Mouse (Mus musculus): ENCODE measurements around the gene Ufsp1. TPM values are rescaled to one million over a fixed set of nuclear protein-coding genes. Genes with fewer than 3 reads are reported as not detected.

Ufsp1 gene
- polyA plus RNA-seq, 2 experiments, result 6.3 to 9.4 TPM

DNA sequence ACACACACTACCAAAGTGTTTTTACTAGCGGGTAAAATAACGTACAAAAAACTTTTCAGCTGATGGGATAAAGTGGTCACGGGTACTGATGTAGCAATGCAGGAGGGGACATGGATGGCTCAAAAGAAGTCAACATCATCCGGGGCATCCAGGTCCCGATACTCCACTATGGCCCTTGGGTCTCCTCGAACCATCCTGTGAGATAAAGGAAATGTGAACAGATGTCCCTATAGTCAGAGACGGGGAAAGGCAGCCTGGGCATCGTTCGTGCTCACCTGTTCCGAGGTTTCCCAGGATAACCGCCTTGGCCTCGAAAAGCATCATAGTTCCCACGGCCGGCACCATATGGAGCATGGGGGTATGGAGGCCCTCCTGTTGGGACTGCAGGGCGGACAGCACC is 1.3 kb downstream of the Ufsp1 start:
- Histone ChIP-seq H3K4me1 (replicated peaks; ENCODE audit: control insufficient read depth in 2 of 2, insufficient read depth in 2 of 2, low read length in 1 of 2) (peaks cover 15 to 27% of the 10 kb centered on the region in 2 experiments), H3K27me3 (ENCODE audit: control insufficient read depth, insufficient read depth, low read length) (no peaks in the 10 kb centered on the region), H3K9ac (replicated peaks) (no peak overlapping the region), H3K4me3 (ENCODE audit: insufficient read depth in 1 of 2, low read depth in 2 of 2, low read length in 2 of 2) (no peak overlapping the region), H3K4me2 (ENCODE audit: low read depth) (peak overlapping the region; percentile 100), H3K27ac (no peak overlapping the region), H3K36me3 (replicated peaks; ENCODE audit: control insufficient read depth, insufficient read depth, low read depth) (peaks cover 56% of the 10 kb centered on the region), H3K9me3 (ENCODE audit: control insufficient read depth, low read length) (no peaks in the 10 kb centered on the region)
- WGBS (ENCODE audit: insufficient replicate concordance), result 87% methylated on average over 15 of the region's 15 CpGs
- ATAC-seq (ENCODE audit: insufficient read depth) (no peak), DNase-seq (ENCODE audit: low read depth in 3 of 3, low spot score in 3 of 3) (no peak)
- no peak for TF ChIP-seq CTCF (IDR thresholded peaks at IDR 0.05; ENCODE audit: low read depth)

DNA sequence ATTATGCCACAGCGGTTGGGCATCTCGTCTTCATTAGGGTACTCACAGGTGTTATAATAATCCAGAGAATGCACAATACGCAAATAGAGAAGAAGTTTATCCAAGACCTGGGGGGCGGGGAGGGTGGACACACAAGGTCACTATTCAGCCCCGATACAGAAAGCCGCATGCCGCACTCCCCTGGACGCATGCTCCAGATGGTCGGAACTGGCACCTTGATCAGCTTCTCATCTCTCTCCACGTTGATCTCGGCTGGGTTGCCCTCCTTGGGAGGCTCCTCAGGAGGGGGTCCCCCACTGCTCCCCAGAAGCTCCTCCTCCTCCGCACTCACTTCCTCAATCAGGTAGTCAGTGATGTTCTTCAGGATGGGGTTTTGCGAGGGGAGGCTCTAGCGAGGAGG is 2.7 kb downstream of the Ufsp1 start:
- DNase-seq (ENCODE audit: low read depth in 3 of 3, low spot score in 3 of 3), result no peak
- WGBS (ENCODE audit: insufficient replicate concordance), result 89% methylated on average over 14 of the region's 14 CpGs
- Histone ChIP-seq H3K4me1 (replicated peaks; ENCODE audit: control insufficient read depth in 2 of 2, insufficient read depth in 2 of 2, low read length in 1 of 2) (peaks cover 9 to 14% of the 10 kb centered on the region in 2 experiments), H3K9ac (replicated peaks) (no peak overlapping the region), H3K4me3 (ENCODE audit: insufficient read depth in 1 of 2, low read depth in 2 of 2, low read length in 2 of 2) (no peak overlapping the region), H3K9me3 (ENCODE audit: control insufficient read depth, low read length) (no peaks in the 10 kb centered on the region), H3K4me2 (ENCODE audit: low read depth) (no peak overlapping the region), H3K36me3 (replicated peaks; ENCODE audit: control insufficient read depth, insufficient read depth, low read depth) (peaks cover 70% of the 10 kb centered on the region), H3K27me3 (ENCODE audit: control insufficient read depth, insufficient read depth, low read length) (no peaks in the 10 kb centered on the region), H3K27ac (no peak overlapping the region)
- ATAC-seq (ENCODE audit: insufficient read depth), result no peak
- TF ChIP-seq EP300 (IDR thresholded peaks at IDR 0.05; ENCODE audit: low read depth) (no peak), CTCF (IDR thresholded peaks at IDR 0.05; ENCODE audit: low read depth) (no peak)

DNA sequence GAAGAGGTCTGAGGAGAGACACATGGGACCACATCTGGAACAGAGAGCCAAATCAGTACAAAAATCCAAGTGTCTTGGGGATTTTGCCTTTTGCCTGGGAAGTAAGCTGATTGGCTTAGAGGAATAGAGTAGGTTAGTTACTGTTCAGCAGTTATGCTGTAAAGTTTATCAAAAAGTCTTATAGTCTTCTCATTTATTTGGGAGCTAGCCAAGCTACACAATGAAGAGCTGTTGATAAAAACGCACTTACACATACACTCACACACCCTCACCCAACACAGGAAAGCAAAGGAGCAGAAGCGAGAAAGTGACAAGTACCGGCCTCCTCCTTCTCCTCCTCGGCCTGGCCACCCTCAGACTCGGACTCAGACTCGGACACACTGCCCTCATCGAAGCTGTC is 4.8 kb downstream of the Ufsp1 start:
- Histone ChIP-seq H3K4me1 (replicated peaks; ENCODE audit: control insufficient read depth in 2 of 2, insufficient read depth in 2 of 2, low read length in 1 of 2) (peaks cover 0 to 11% of the 10 kb centered on the region in 2 experiments; a peak in 3 of 4 replicates), H3K27me3 (ENCODE audit: control insufficient read depth, insufficient read depth, low read length) (no peaks in the 10 kb centered on the region), H3K36me3 (replicated peaks; ENCODE audit: control insufficient read depth, insufficient read depth, low read depth) (peaks cover 91% of the 10 kb centered on the region), H3K9ac (replicated peaks) (no peak overlapping the region), H3K4me2 (ENCODE audit: low read depth) (no peak overlapping the region), H3K4me3 (ENCODE audit: insufficient read depth in 1 of 2, low read depth in 2 of 2, low read length in 2 of 2) (no peak overlapping the region), H3K27ac (no peak overlapping the region), H3K9me3 (ENCODE audit: control insufficient read depth, low read length) (no peaks in the 10 kb centered on the region)
- TF ChIP-seq CTCF (IDR thresholded peaks at IDR 0.05; ENCODE audit: low read depth) (no peak), EP300 (IDR thresholded peaks at IDR 0.05; ENCODE audit: low read depth) (no peak)
- 83% methylated on average over 7 of the region's 7 CpGs for WGBS (ENCODE audit: insufficient replicate concordance)
- DNase-seq (ENCODE audit: low read depth in 3 of 3, low spot score in 3 of 3), result no peak
- ATAC-seq (ENCODE audit: insufficient read depth), result no peak

DNA sequence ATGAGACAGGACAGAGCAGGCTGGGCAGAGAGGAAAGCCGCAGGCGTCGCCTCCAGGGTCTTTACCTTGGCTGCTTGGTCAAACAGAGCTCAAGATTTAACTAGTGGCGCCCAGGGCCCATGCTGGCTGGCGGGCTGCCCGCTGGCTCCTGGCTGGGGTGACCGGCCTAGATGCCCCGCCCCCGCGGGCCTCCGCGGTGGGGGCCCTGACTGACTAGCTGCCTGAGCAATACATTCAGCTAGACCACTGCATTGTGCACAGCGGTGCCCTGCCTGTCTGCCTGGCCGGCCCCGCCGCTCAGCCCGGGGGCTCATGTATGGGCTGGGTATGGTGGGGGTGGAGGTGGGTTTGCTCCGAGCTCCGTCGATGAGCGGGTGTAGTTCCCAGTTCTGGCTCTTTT is 6.8 kb downstream of the Ufsp1 start:
- no peak for TF ChIP-seq CTCF (IDR thresholded peaks at IDR 0.05; ENCODE audit: low read depth)
- TF ChIP-seq EP300 (IDR thresholded peaks at IDR 0.05; ENCODE audit: low read depth), result no peak
- H3K27ac ChIP-seq, result no peak overlapping the region
- 93% methylated on average over 21 of the region's 21 CpGs for WGBS (ENCODE audit: insufficient replicate concordance)
- peaks cover 17 to 24% of the 10 kb centered on the region in 2 experiments for H3K4me1 ChIP-seq (replicated peaks; ENCODE audit: control insufficient read depth in 2 of 2, insufficient read depth in 2 of 2, low read length in 1 of 2)
- no peaks in the 10 kb centered on the region for H3K27me3 ChIP-seq (ENCODE audit: control insufficient read depth, insufficient read depth, low read length)
- DNase-seq (ENCODE audit: low read depth in 3 of 3, low spot score in 3 of 3) (no peak), ATAC-seq (ENCODE audit: insufficient read depth) (no peak)
- no peaks in the 10 kb centered on the region for H3K9me3 ChIP-seq (ENCODE audit: control insufficient read depth, low read length)
- H3K4me3 ChIP-seq (ENCODE audit: insufficient read depth in 1 of 2, low read depth in 2 of 2, low read length in 2 of 2), result no peak overlapping the region
- no peak overlapping the region for H3K9ac ChIP-seq (replicated peaks)
- peaks cover 93% of the 10 kb centered on the region for H3K36me3 ChIP-seq (replicated peaks; ENCODE audit: control insufficient read depth, insufficient read depth, low read depth)
- H3K4me2 ChIP-seq (ENCODE audit: low read depth), result no peak overlapping the region

DNA sequence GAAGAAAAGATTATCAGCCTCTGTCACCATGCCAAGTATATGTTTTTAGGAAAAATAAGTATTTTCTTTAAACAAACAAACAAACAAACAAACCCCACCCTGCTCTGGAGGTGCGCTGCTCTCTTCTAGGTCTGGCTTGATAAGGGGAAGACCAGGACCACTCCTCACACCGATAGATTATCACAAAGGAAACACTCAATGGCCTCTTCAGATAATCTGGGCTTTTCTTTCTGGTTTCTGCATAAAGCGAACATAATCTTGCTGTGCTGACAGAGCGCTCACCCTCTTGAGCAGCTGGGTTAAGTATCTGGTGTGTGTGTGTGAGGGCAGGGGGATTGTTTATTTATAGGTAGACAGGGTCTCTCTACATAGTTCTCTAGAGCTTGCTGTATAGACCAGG is 9.2 kb downstream of the Ufsp1 start:
- peaks cover 22 to 32% of the 10 kb centered on the region in 2 experiments for H3K4me1 ChIP-seq (replicated peaks; ENCODE audit: control insufficient read depth in 2 of 2, insufficient read depth in 2 of 2, low read length in 1 of 2)
- 20% methylated on average over 4 of the region's 4 CpGs for WGBS (ENCODE audit: insufficient replicate concordance)

More for the DNA sequence above, 9.2 kb downstream of the Ufsp1 start:
- DNase-seq (ENCODE audit: low read depth in 3 of 3, low spot score in 3 of 3) (no peak), ATAC-seq (ENCODE audit: insufficient read depth) (no peak)
- Histone ChIP-seq H3K4me2 (ENCODE audit: low read depth) (no peak overlapping the region; the same call in 1 of the 2 replicates), H3K9ac (replicated peaks) (peak overlapping the region; percentile 20; the same call in 1 of the 2 replicates), H3K36me3 (replicated peaks; ENCODE audit: control insufficient read depth, insufficient read depth, low read depth) (peaks cover 69% of the 10 kb centered on the region), H3K9me3 (ENCODE audit: control insufficient read depth, low read length) (no peaks in the 10 kb centered on the region), H3K27ac (no peak overlapping the region), H3K27me3 (ENCODE audit: control insufficient read depth, insufficient read depth, low read length) (no peaks in the 10 kb centered on the region), H3K4me3 (ENCODE audit: insufficient read depth in 1 of 2, low read depth in 2 of 2, low read length in 2 of 2) (no peak overlapping the region)
- no peak for TF ChIP-seq EP300 (IDR thresholded peaks at IDR 0.05; ENCODE audit: low read depth)
- no peak for TF ChIP-seq CTCF (IDR thresholded peaks at IDR 0.05; ENCODE audit: low read depth)

All from liver, embryonic 14.5 days (tissue).